Mouse (Mus musculus) forebrain, embryonic 15.5 days (tissue): Measurements from ENCODE around the gene Dcst1. TPM values are rescaled to one million over a fixed set of nuclear protein-coding genes. Genes with fewer than 3 reads are reported as not detected.

Experiments
- ATAC-seq: fragments of 200-750 bp; cut with Nextera tagmentation; replicated peaks from 2 replicates; pipeline ENCODE4 v1.8.0; 2017; ENCODE audit warnings: mild to moderate bottlenecking, moderate TSS enrichment, moderate library complexity
- H3K27ac ChIP-seq: fragments of 300-500 bp; sonication (generic); replicated peaks from 2 replicates; pipeline ENCODE4 v1.5.1; 2015; ENCODE audit warnings: mild to moderate bottlenecking, inconsistent platforms
- H3K27me3 ChIP-seq: fragments of 300-500 bp; sonication (generic); 2 replicates; pipeline ENCODE4 v1.6.1; 2015; ENCODE audit warnings: inconsistent platforms
- H3K36me3 ChIP-seq: fragments of 300-500 bp; sonication (generic); 2 replicates; pipeline ENCODE4 v1.6.1; 2015; ENCODE audit warnings: mild to moderate bottlenecking, inconsistent platforms
- H3K4me1 ChIP-seq: fragments of 300-500 bp; sonication (generic); 2 replicates; pipeline ENCODE4 v1.6.1; 2015; ENCODE audit warnings: inconsistent platforms
- H3K4me2 ChIP-seq: fragments of 300-500 bp; sonication (generic); replicated peaks from 2 replicates; pipeline ENCODE4 v1.6.1; 2015; ENCODE audit warnings: mild to moderate bottlenecking, inconsistent platforms
- H3K4me3 ChIP-seq: fragments of 300-500 bp; sonication (generic); 2 replicates; pipeline ENCODE4 v1.5.1; 2015; ENCODE audit warnings: mild to moderate bottlenecking, inconsistent platforms
- H3K9ac ChIP-seq: fragments of 300-500 bp; sonication (generic); replicated peaks from 2 replicates; pipeline ENCODE4 v1.6.1; 2015; ENCODE audit warnings: mild to moderate bottlenecking, inconsistent platforms
- H3K9me3 ChIP-seq: fragments of 300-500 bp; sonication (generic); 2 replicates; pipeline ENCODE4 v1.6.1; 2016; ENCODE audit warnings: inconsistent platforms
- WGBS: fragments of 180-500 bp; shearing (Covaris S2); methylation state at CpG from one replicate; pipeline ENCODE4 v1.1.7; 2015; ENCODE audit warnings: mixed read lengths; 5-methylcytosine and 5-hydroxymethylcytosine counted together
- polyA plus RNA-seq: library from polyadenylated mRNA; unstranded; fragments of >200 nt; fragmentation: Nextera tagmentation; extraction: Ambion mirVana; gene quantifications from 2 replicates; pipeline ENCODE4 v1.2.1, GENCODE M21; 2015

The Dcst1 gene
- polyA plus RNA-seq, 1 experiment from 2014 or later: 0.51 TPM

GRCm38 (mm10) chr3:89325882-89326281 is 39.2 kb downstream of the Dcst1 start:
- no peak for ATAC-seq
- WGBS: 92% methylated on average over 8 of the region's 8 CpGs
- no peaks in the 10 kb centered on the region for H3K36me3 ChIP-seq
- no peak overlapping the region for H3K9ac ChIP-seq
- no peak overlapping the region for H3K27ac ChIP-seq
- H3K4me3 ChIP-seq: no peak overlapping the region
- H3K27me3 ChIP-seq: peaks cover 3% of the 10 kb centered on the region; the same call in 1 of the 2 replicates
- no peak overlapping the region for H3K4me2 ChIP-seq
- no peaks in the 10 kb centered on the region for H3K9me3 ChIP-seq
- peaks cover 28% of the 10 kb centered on the region for H3K4me1 ChIP-seq

GRCm38 (mm10) chr3:89322514-89323165 is 42.4 kb downstream of the Dcst1 start, which contains the start of gene Efna3:
Gene Efna3, minus strand, starts transcription at chr3:89322965.
- WGBS: under 1% methylated on average over 49 of the region's 53 CpGs
- ATAC-seq: peak; percentile 59

GRCm38 (mm10) chr3:89322131-89322500 is 42.9 kb downstream of the Dcst1 start:
- Histone ChIP-seq H3K4me1 (peaks cover 54% of the 10 kb centered on the region), H3K4me3 (peak overlapping the region; percentile 65), H3K36me3 (no peaks in the 10 kb centered on the region), H3K9ac (peak overlapping the region; percentile 79), H3K4me2 (peak overlapping the region; percentile 93), H3K9me3 (no peaks in the 10 kb centered on the region), H3K27me3 (peaks cover 27% of the 10 kb centered on the region), H3K27ac (peak overlapping the region; percentile 90)
- 2% methylated on average over 14 of the region's 14 CpGs for WGBS
- peak; percentile 2; the same call in 1 of the 2 replicates for ATAC-seq

More at GRCm38 (mm10) chr3:89322514-89323165, 42.4 kb downstream of the Dcst1 start, which contains the start of gene Efna3:
- Histone ChIP-seq H3K9ac (peak within 1 kb of the TSS; percentile 79), H3K36me3 (no peaks in the 10 kb centered on the region), H3K4me1 (peaks cover 50% of the 10 kb centered on the region), H3K27ac (peak within 1 kb of the TSS; percentile 90), H3K4me2 (peak within 1 kb of the TSS; percentile 93), H3K27me3 (peaks cover 27% of the 10 kb centered on the region), H3K4me3 (peak within 1 kb of the TSS; percentile 65), H3K9me3 (no peaks in the 10 kb centered on the region)

GRCm38 (mm10) chr3:89321183-89322130 is 43.6 kb downstream of the Dcst1 start:
- peaks cover 27% of the 10 kb centered on the region for H3K27me3 ChIP-seq
- peak overlapping the region; percentile 90 for H3K27ac ChIP-seq
- H3K36me3 ChIP-seq: no peaks in the 10 kb centered on the region
- peak overlapping the region; percentile 79 for H3K9ac ChIP-seq
- no peaks in the 10 kb centered on the region for H3K9me3 ChIP-seq
- peak; percentile 37 for ATAC-seq
- WGBS: 1% methylated on average over 63 of the region's 66 CpGs
- H3K4me2 ChIP-seq: peak overlapping the region; percentile 93
- peak overlapping the region; percentile 65 for H3K4me3 ChIP-seq
- peaks cover 60% of the 10 kb centered on the region for H3K4me1 ChIP-seq

GRCm38 (mm10) chr3:89320581-89321182 is 44.4 kb downstream of the Dcst1 start:
- H3K4me2 ChIP-seq: peak overlapping the region; percentile 93
- ATAC-seq: no peak
- H3K36me3 ChIP-seq: no peaks in the 10 kb centered on the region
- peaks cover 31% of the 10 kb centered on the region for H3K27me3 ChIP-seq
- peak overlapping the region; percentile 65 for H3K4me3 ChIP-seq
- H3K9ac ChIP-seq: peak overlapping the region; percentile 79
- H3K4me1 ChIP-seq: peaks cover 68% of the 10 kb centered on the region
- peak overlapping the region; percentile 90 for H3K27ac ChIP-seq
- WGBS: under 1% methylated on average over 41 of the region's 41 CpGs
- H3K9me3 ChIP-seq: no peaks in the 10 kb centered on the region

- WGBS: 4% methylated on average over 58 of the region's 58 CpGs
- Histone ChIP-seq H3K4me2 (peak overlapping the region; percentile 93), H3K9ac (peak overlapping the region; percentile 79), H3K9me3 (no peaks in the 10 kb centered on the region), H3K36me3 (no peaks in the 10 kb centered on the region), H3K4me3 (peak overlapping the region; percentile 65), H3K4me1 (peaks cover 77% of the 10 kb centered on the region), H3K27me3 (peaks cover 32% of the 10 kb centered on the region), H3K27ac (peak overlapping the region; percentile 90)
- ATAC-seq: no peak
Observed at GRCm38 (mm10) chr3:89319591-89320350, 45.3 kb downstream of the Dcst1 start.

DNA sequence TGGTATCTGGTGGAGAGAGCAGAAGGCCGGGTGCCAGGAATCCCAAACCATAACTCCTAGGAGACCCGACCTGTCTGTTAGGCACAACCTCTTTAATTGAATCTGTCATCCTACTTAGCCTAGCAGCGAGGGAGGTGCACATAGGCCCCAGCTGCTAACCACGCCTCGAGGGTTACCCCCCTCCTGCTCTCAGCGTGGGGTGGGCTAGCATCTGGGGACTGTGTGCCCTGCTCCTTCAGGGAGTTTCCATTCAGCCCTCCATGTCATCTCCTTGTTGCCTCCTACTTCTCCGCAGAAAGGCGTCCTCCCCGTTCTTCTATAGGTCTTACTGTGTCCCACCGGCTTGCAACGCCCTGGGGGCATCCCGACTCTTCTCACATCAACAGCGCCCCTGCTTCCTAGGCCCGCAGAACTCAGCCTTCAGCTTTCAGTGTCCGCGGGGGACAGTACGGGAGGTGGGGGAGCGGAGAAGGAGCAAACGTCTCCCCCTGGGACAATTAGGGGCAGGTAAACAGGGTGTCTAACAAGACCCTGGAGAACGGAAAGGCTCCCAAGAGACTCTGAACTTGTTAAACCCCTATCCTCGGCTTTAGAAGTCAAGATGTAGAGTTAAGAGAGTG is 46.0 kb downstream of the Dcst1 start:
- Histone ChIP-seq H3K9ac (peak overlapping the region; percentile 79), H3K27ac (peak overlapping the region; percentile 90), H3K27me3 (peaks cover 32% of the 10 kb centered on the region), H3K4me3 (peak overlapping the region; percentile 65), H3K36me3 (0 out of 2 replicates have a peak, but pooled peaks cover 3% of the 10 kb centered on the region), H3K4me1 (peaks cover 77% of the 10 kb centered on the region), H3K9me3 (no peaks in the 10 kb centered on the region), H3K4me2 (peak overlapping the region; percentile 93)
- 10% methylated on average over 21 of the region's 21 CpGs for WGBS
- ATAC-seq: no peak

DNA sequence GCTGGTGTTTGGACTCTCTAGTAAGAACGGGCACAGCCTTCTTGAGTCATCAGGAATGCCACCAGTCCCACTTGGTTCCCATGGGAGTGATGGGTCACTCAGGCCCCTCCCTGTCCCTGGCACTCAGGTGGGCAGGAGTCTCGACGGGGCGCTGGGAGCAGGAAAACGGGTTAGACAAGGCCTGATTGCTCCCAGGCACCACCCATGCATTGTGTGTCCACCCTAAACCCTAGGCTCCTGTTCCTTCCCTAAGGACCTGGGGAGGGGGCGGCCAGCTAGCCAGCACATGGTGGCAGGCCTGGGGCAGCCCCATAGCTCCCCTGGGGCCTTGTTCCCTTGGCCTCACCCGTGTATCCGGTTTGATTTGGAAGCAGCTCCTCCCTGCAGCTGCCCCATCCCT is 46.7 kb downstream of the Dcst1 start:
- Histone ChIP-seq H3K36me3 (0 out of 2 replicates have a peak, but pooled peaks cover 4% of the 10 kb centered on the region), H3K27ac (no peak overlapping the region), H3K4me2 (no peak overlapping the region), H3K4me3 (no peak overlapping the region), H3K9ac (no peak overlapping the region), H3K9me3 (no peaks in the 10 kb centered on the region), H3K4me1 (peaks cover 77% of the 10 kb centered on the region), H3K27me3 (peaks cover 32% of the 10 kb centered on the region)
- ATAC-seq: no peak
- WGBS: 75% methylated on average over 8 of the region's 8 CpGs

GRCm38 (mm10) chr3:89317246-89317645 is 47.8 kb downstream of the Dcst1 start:
- Histone ChIP-seq H3K4me3 (no peak overlapping the region), H3K9me3 (no peaks in the 10 kb centered on the region), H3K27me3 (peaks cover 32% of the 10 kb centered on the region), H3K9ac (no peak overlapping the region), H3K4me1 (peaks cover 70% of the 10 kb centered on the region), H3K4me2 (peak overlapping the region; percentile 46; the same call in 1 of the 2 replicates), H3K36me3 (0 out of 2 replicates have a peak, but pooled peaks cover 4% of the 10 kb centered on the region), H3K27ac (no peak overlapping the region)
- WGBS: 59% methylated on average over 6 of the region's 6 CpGs
- ATAC-seq: no peak

DNA sequence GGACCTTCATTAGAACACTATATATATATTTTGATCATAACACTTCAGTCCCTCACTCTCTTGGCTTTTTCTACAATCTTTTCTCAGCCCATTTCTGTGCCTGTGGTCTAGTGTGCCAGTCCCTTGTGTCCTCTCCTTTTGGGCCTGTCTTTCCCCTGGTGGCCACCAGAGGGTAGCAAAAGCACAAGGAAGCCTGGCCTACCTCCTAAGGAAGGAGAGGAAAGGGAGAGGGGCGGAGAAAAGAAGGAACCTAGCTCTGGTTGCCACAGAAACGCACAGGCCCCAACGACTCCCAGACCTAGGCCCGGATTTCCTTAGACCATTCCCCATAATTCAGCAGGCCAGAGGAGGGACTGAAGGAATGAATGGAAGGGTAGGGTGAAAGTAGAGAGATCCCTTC is 48.2 kb downstream of the Dcst1 start:
- 0 out of 2 replicates have a peak, but pooled peaks cover 4% of the 10 kb centered on the region for H3K36me3 ChIP-seq
- peak; percentile 44 for ATAC-seq
- 0 out of 2 replicates have a peak overlapping the region, but pooled peaks have one; percentile 8 for H3K4me3 ChIP-seq
- H3K9ac ChIP-seq: no peak overlapping the region
- WGBS: 3% methylated on average over 4 of the region's 4 CpGs
- H3K4me1 ChIP-seq: peaks cover 66% of the 10 kb centered on the region
- H3K27ac ChIP-seq: no peak overlapping the region
- peak overlapping the region; percentile 46 for H3K4me2 ChIP-seq
- no peaks in the 10 kb centered on the region for H3K9me3 ChIP-seq
- H3K27me3 ChIP-seq: peaks cover 32% of the 10 kb centered on the region
